Mouse (Mus musculus): ENCODE data around the gene Tenm2. TPM values are rescaled to one million over a fixed set of nuclear protein-coding genes. Genes with fewer than 3 reads are reported as not detected.
A peak's percentile ranks its signal among the peaks of the same experiment; 100 is the strongest.

Tenm2 gene
- polyA plus RNA-seq, 1 experiment from 2014 or later = 6.7 TPM

DNA sequence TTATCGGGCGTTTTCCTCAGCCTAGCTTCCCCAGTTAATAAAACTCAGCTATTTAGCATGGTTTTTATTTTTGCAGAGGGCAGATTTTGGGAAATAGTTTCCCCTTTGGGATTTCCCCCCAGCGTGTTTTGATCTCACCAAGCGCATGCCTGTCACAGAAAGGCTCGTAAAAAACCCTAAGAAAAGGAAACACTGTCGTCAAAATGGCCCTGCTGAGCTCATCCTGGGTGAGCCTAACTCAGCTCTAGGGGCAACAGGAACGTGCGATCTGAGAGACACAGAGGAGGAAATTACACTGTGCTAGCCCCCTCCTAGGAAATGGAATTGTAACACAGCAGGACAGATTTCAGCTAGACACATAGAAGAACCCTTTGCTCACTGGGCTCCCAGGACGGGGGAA is 1204.0 kb downstream of the Tenm2 start:
- Histone ChIP-seq H3K27me3 (ENCODE audit: control insufficient read depth, insufficient read depth, low read length) (no peaks in the 10 kb centered on the region), H3K9ac (ENCODE audit: low read length) (no peak overlapping the region), H3K36me3 (ENCODE audit: control insufficient read depth, insufficient read depth, low read length) (no peaks in the 10 kb centered on the region), H3K4me2 (no peak overlapping the region), H3K4me3 (ENCODE audit: low read depth, low read length) (no peak overlapping the region), H3K9me3 (ENCODE audit: control insufficient read depth, low read length) (no peaks in the 10 kb centered on the region), H3K27ac (ENCODE audit: low read depth, low read length) (no peak overlapping the region), H3K4me1 (ENCODE audit: control insufficient read depth, insufficient read depth, low read length) (no peaks in the 10 kb centered on the region)
- DNase-seq (ENCODE audit: low spot score, missing footprints) (peak; percentile 72), ATAC-seq (ENCODE audit: low FRiP score) (no peak)
- WGBS = 41% methylated on average over 9 of the region's 9 CpGs

DNA sequence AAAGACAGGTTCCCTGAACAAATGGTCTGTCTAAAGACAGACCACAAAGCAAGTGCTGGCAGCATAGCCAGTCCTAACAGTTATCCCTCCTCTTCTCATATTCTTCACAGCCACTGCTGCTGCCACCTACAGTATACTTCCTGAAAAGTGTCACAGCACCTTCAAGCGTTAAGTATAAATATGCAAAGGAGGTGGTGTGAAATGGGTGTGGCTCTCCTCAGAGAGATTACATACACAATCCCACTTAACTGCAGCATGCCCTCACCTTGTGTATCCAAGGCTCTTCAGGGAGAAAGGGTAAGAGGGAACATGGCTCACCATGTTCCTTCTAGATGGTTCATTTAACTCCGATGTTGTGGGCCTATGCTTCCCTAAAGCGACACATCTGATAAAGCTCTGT is 1215.8 kb downstream of the Tenm2 start:
- Histone ChIP-seq H3K9me3 (ENCODE audit: control insufficient read depth, low read length) (no peaks in the 10 kb centered on the region), H3K4me3 (ENCODE audit: low read depth, low read length) (no peak overlapping the region), H3K27me3 (ENCODE audit: control insufficient read depth, insufficient read depth, low read length) (no peaks in the 10 kb centered on the region), H3K4me1 (ENCODE audit: control insufficient read depth, insufficient read depth, low read length) (no peaks in the 10 kb centered on the region), H3K4me2 (no peak overlapping the region), H3K27ac (ENCODE audit: low read depth, low read length) (no peak overlapping the region), H3K36me3 (ENCODE audit: control insufficient read depth, insufficient read depth, low read length) (no peaks in the 10 kb centered on the region; the same call in none of the 2 replicates), H3K9ac (ENCODE audit: low read length) (no peak overlapping the region)
- ATAC-seq (ENCODE audit: low FRiP score) (no peak), DNase-seq (ENCODE audit: low spot score, missing footprints) (peak; percentile 76)
- WGBS = 74% methylated on average over 3 of the region's 3 CpGs

GRCm38 (mm10) chr11:36013179-36013578 is 1222.6 kb downstream of the Tenm2 start:
- Histone ChIP-seq H3K27ac (ENCODE audit: low read depth, low read length) (no peak overlapping the region), H3K36me3 (ENCODE audit: control insufficient read depth, insufficient read depth, low read length) (peaks cover under 1% of the 10 kb centered on the region), H3K27me3 (ENCODE audit: control insufficient read depth, insufficient read depth, low read length) (no peaks in the 10 kb centered on the region), H3K4me1 (ENCODE audit: control insufficient read depth, insufficient read depth, low read length) (no peaks in the 10 kb centered on the region), H3K9me3 (ENCODE audit: control insufficient read depth, low read length) (no peaks in the 10 kb centered on the region), H3K4me2 (no peak overlapping the region), H3K9ac (ENCODE audit: low read length) (no peak overlapping the region), H3K4me3 (ENCODE audit: low read depth, low read length) (no peak overlapping the region)
- DNase-seq (ENCODE audit: low spot score, missing footprints) = peak; percentile 60
- no peak for ATAC-seq (ENCODE audit: low FRiP score)
- 84% methylated on average over 4 of the region's 4 CpGs for WGBS

- Histone ChIP-seq H3K9ac (ENCODE audit: low read length) (no peak overlapping the region), H3K36me3 (ENCODE audit: control insufficient read depth, insufficient read depth, low read length) (peaks cover 2% of the 10 kb centered on the region; the same call in 1 of the 2 replicates), H3K27me3 (ENCODE audit: control insufficient read depth, insufficient read depth, low read length) (no peaks in the 10 kb centered on the region), H3K4me2 (no peak overlapping the region), H3K9me3 (ENCODE audit: control insufficient read depth, low read length) (no peaks in the 10 kb centered on the region), H3K27ac (ENCODE audit: low read depth, low read length) (no peak overlapping the region), H3K4me1 (ENCODE audit: control insufficient read depth, insufficient read depth, low read length) (no peaks in the 10 kb centered on the region), H3K4me3 (ENCODE audit: low read depth, low read length) (no peak overlapping the region)
- peak; percentile 73 for DNase-seq (ENCODE audit: low spot score, missing footprints)
- peak; percentile 35; the same call in 1 of the 2 replicates for ATAC-seq (ENCODE audit: low FRiP score)
- 83% methylated on average over 11 of the region's 11 CpGs for WGBS
Observed at GRCm38 (mm10) chr11:36009281-36010208, 1226.2 kb downstream of the Tenm2 start.

- H3K27ac ChIP-seq (ENCODE audit: low read depth, low read length) = no peak overlapping the region
- WGBS = 51% methylated on average over 4 of the region's 4 CpGs
- H3K27me3 ChIP-seq (ENCODE audit: control insufficient read depth, insufficient read depth, low read length) = no peaks in the 10 kb centered on the region
- no peak overlapping the region for H3K4me2 ChIP-seq
- H3K9me3 ChIP-seq (ENCODE audit: control insufficient read depth, low read length) = no peaks in the 10 kb centered on the region
- ATAC-seq (ENCODE audit: low FRiP score) = no peak
- H3K9ac ChIP-seq (ENCODE audit: low read length) = no peak overlapping the region
- peaks cover 19% of the 10 kb centered on the region for H3K4me1 ChIP-seq (ENCODE audit: control insufficient read depth, insufficient read depth, low read length)
- no peak overlapping the region for H3K4me3 ChIP-seq (ENCODE audit: low read depth, low read length)
- peak; percentile 68 for DNase-seq (ENCODE audit: low spot score, missing footprints)
- no peaks in the 10 kb centered on the region for H3K36me3 ChIP-seq (ENCODE audit: control insufficient read depth, insufficient read depth, low read length)
Observed at GRCm38 (mm10) chr11:36002900-36003299, 1232.9 kb downstream of the Tenm2 start.

- H3K4me1 ChIP-seq (ENCODE audit: control insufficient read depth, insufficient read depth, low read length) = peaks cover 19% of the 10 kb centered on the region
- no peak overlapping the region for H3K27ac ChIP-seq (ENCODE audit: low read depth, low read length)
Observed at GRCm38 (mm10) chr11:36001282-36001970, 1234.3 kb downstream of the Tenm2 start.

GRCm38 (mm10) chr11:36000585-36001281 is 1235.0 kb downstream of the Tenm2 start:
- peak overlapping the region; percentile 13; the same call in 1 of the 2 replicates for H3K4me3 ChIP-seq (ENCODE audit: low read depth, low read length)
- DNase-seq (ENCODE audit: low spot score, missing footprints) = peak; percentile 86

More at GRCm38 (mm10) chr11:36001282-36001970, 1234.3 kb downstream of the Tenm2 start:
- no peaks in the 10 kb centered on the region for H3K27me3 ChIP-seq (ENCODE audit: control insufficient read depth, insufficient read depth, low read length)
- H3K9ac ChIP-seq (ENCODE audit: low read length) = peak overlapping the region; percentile 40
- ATAC-seq (ENCODE audit: low FRiP score) (peak; percentile 84), DNase-seq (ENCODE audit: low spot score, missing footprints) (peak; percentile 100)
- peak overlapping the region; percentile 45 for H3K4me2 ChIP-seq
- peak overlapping the region; percentile 13; the same call in 1 of the 2 replicates for H3K4me3 ChIP-seq (ENCODE audit: low read depth, low read length)
- no peaks in the 10 kb centered on the region for H3K9me3 ChIP-seq (ENCODE audit: control insufficient read depth, low read length)
- 6% methylated on average over 28 of the region's 28 CpGs for WGBS
- no peaks in the 10 kb centered on the region for H3K36me3 ChIP-seq (ENCODE audit: control insufficient read depth, insufficient read depth, low read length)

GRCm38 (mm10) chr11:36000038-36000437 is 1235.7 kb downstream of the Tenm2 start:
- H3K4me1 ChIP-seq (ENCODE audit: control insufficient read depth, insufficient read depth, low read length) = peaks cover 19% of the 10 kb centered on the region
- H3K9ac ChIP-seq (ENCODE audit: low read length) = no peak overlapping the region
- 1% methylated on average over 4 of the region's 4 CpGs for WGBS
- H3K27me3 ChIP-seq (ENCODE audit: control insufficient read depth, insufficient read depth, low read length) = no peaks in the 10 kb centered on the region
- no peaks in the 10 kb centered on the region for H3K36me3 ChIP-seq (ENCODE audit: control insufficient read depth, insufficient read depth, low read length)
- H3K27ac ChIP-seq (ENCODE audit: low read depth, low read length) = no peak overlapping the region
- peak; percentile 90 for DNase-seq (ENCODE audit: low spot score, missing footprints)
- no peak overlapping the region for H3K4me3 ChIP-seq (ENCODE audit: low read depth, low read length)
- peak; percentile 38; the same call in 1 of the 2 replicates for ATAC-seq (ENCODE audit: low FRiP score)
- H3K4me2 ChIP-seq = no peak overlapping the region
- H3K9me3 ChIP-seq (ENCODE audit: control insufficient read depth, low read length) = no peaks in the 10 kb centered on the region

More at GRCm38 (mm10) chr11:36000585-36001281, 1235.0 kb downstream of the Tenm2 start:
- 2% methylated on average over 10 of the region's 10 CpGs for WGBS
- Histone ChIP-seq H3K9me3 (ENCODE audit: control insufficient read depth, low read length) (no peaks in the 10 kb centered on the region), H3K36me3 (ENCODE audit: control insufficient read depth, insufficient read depth, low read length) (no peaks in the 10 kb centered on the region), H3K27me3 (ENCODE audit: control insufficient read depth, insufficient read depth, low read length) (no peaks in the 10 kb centered on the region), H3K9ac (ENCODE audit: low read length) (peak overlapping the region; percentile 33), H3K4me2 (peak overlapping the region; percentile 45), H3K4me1 (ENCODE audit: control insufficient read depth, insufficient read depth, low read length) (peaks cover 19% of the 10 kb centered on the region), H3K27ac (ENCODE audit: low read depth, low read length) (no peak overlapping the region)
- ATAC-seq (ENCODE audit: low FRiP score) = peak; percentile 48

Data from midbrain, embryonic 11.5 days (tissue).